Mouse (Mus musculus) embryonic facial prominence, embryonic 11.5 days (tissue): ENCODE measurements around the gene Nostrin. TPM values are rescaled to one million over a fixed set of nuclear protein-coding genes. Genes with fewer than 3 reads are reported as not detected.

Experiments used
- ATAC-seq: fragments of 200-750 bp; cut with Nextera tagmentation; replicated peaks from 2 replicates; pipeline ENCODE4 v1.8.0; 2017; ENCODE audit warnings: low read depth; ENCODE audit not compliant: insufficient number of reproducible peaks, low FRiP score, low TSS enrichment
- DNase-seq: peaks from one replicate; pipeline ENCODE4 v3.0.0-alpha.2; 2015; ENCODE audit warnings: low spot score
- H3K27ac ChIP-seq: fragments of 300-500 bp; sonication (generic); replicated peaks from 2 replicates; pipeline ENCODE4 v1.5.1; 2014; ENCODE audit warnings: mild to moderate bottlenecking, low read depth, low read length, control low read depth
- H3K27me3 ChIP-seq: fragments of 300-500 bp; sonication (generic); 2 replicates; pipeline ENCODE4 v1.6.1; 2014; ENCODE audit warnings: mild to moderate bottlenecking, low read length, moderate library complexity, mixed read lengths; ENCODE audit not compliant: control insufficient read depth, insufficient read depth
- H3K36me3 ChIP-seq: fragments of 300-500 bp; sonication (generic); replicated peaks from 2 replicates; pipeline ENCODE4 v1.6.1; 2014; ENCODE audit warnings: low read depth, mild to moderate bottlenecking, low read length, moderate library complexity, mixed read lengths; ENCODE audit not compliant: control insufficient read depth, insufficient read depth
- H3K4me1 ChIP-seq: fragments of 300-500 bp; sonication (generic); 2 replicates; pipeline ENCODE4 v1.6.1; 2014; ENCODE audit warnings: low read length, mixed read lengths; ENCODE audit not compliant: control insufficient read depth, insufficient read depth
- H3K4me2 ChIP-seq: fragments of 300-500 bp; sonication (generic); 2 replicates; pipeline ENCODE4 v1.6.1; 2014; ENCODE audit warnings: low read depth, mild to moderate bottlenecking, control low read depth, low read length, moderate library complexity
- H3K4me3 ChIP-seq: fragments of 300-500 bp; sonication (generic); 2 replicates; pipeline ENCODE4 v1.5.1; 2014; ENCODE audit warnings: low read depth, low read length, control low read depth
- H3K9ac ChIP-seq: fragments of 300-500 bp; sonication (generic); replicated peaks from 2 replicates; pipeline ENCODE4 v1.6.1; 2014; ENCODE audit warnings: mild to moderate bottlenecking, control low read depth, low read length
- H3K9me3 ChIP-seq: fragments of 300-500 bp; sonication (generic); replicated peaks from 2 replicates; pipeline ENCODE4 v1.6.1; 2016; ENCODE audit warnings: mild to moderate bottlenecking, low read length, inconsistent platforms, mixed read lengths; ENCODE audit not compliant: control insufficient read depth
- WGBS: fragments of 180-500 bp; shearing (Covaris S2); extraction: QIAGEN DNeasy Blood & Tissue Kit; methylation state at CpG from one replicate; pipeline ENCODE4 v1.1.7; 2014; 5-methylcytosine and 5-hydroxymethylcytosine counted together
- polyA plus RNA-seq: library from polyadenylated mRNA; unstranded; fragments of >200 nt; fragmentation: Nextera tagmentation; extraction: Ambion mirVana; gene quantifications from 2 replicates; pipeline ENCODE4 v1.2.1, GENCODE M21; 2014

Nostrin gene
- polyA plus RNA-seq, 1 experiment from 2014 or later: 0.58 TPM

DNA sequence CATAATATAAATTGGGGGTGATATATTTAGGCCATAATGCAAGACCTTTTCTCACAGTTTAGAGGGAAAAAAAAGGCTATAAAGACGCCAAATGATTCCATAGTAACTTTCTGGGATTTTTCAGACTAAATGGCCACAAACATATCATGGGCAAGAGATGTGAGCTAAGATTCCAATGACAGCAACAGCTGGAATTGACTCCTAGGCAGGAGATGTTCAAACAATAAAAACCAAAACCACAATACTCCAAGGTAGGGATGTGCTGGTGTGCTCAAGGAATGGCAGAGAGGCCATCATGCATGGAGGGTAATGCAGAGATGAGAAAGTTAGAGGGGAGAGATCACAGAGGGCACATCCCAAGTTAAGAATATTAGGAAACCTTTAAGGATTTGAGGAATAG, 16.6 kb upstream of the Nostrin start:
- no peaks in the 10 kb centered on the region for H3K27me3 ChIP-seq
- no peak for ATAC-seq
- no peak for DNase-seq
- H3K4me2 ChIP-seq: no peak overlapping the region
- H3K9ac ChIP-seq: no peak overlapping the region
- no peak overlapping the region for H3K4me3 ChIP-seq
- no peak overlapping the region for H3K27ac ChIP-seq
- no peaks in the 10 kb centered on the region for H3K9me3 ChIP-seq
- no peaks in the 10 kb centered on the region for H3K4me1 ChIP-seq
- 79% methylated on average over 1 of the region's 1 CpGs for whole genome bisulfite sequencing
- no peaks in the 10 kb centered on the region for H3K36me3 ChIP-seq

DNA sequence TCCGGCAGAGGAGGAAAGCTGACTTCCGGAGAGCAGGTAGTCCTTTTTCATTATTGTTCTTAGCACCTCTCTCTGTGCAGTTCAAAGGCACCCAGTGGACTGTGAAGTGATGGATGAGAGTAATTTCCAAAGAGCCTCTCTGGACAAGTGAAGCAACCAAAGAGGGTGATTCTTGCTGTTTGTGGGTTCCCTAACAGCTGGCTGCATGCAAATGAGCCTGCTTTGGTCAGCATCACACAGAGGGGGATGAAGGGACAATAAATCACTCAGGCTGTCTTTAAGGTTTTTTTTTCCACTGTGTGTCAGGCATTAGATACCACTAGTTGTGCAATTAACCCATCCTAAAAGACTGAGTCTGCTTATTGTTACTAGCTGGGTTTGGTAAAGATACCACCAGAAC, 15.9 kb upstream of the Nostrin start:
- WGBS: 74% methylated on average over 2 of the region's 2 CpGs
- H3K36me3 ChIP-seq: no peaks in the 10 kb centered on the region
- no peaks in the 10 kb centered on the region for H3K9me3 ChIP-seq
- ATAC-seq (no peak), DNase-seq (no peak)
- H3K4me2 ChIP-seq: no peak overlapping the region
- no peak overlapping the region for H3K4me3 ChIP-seq
- no peaks in the 10 kb centered on the region for H3K4me1 ChIP-seq
- no peak overlapping the region for H3K9ac ChIP-seq
- no peak overlapping the region for H3K27ac ChIP-seq
- no peaks in the 10 kb centered on the region for H3K27me3 ChIP-seq

DNA sequence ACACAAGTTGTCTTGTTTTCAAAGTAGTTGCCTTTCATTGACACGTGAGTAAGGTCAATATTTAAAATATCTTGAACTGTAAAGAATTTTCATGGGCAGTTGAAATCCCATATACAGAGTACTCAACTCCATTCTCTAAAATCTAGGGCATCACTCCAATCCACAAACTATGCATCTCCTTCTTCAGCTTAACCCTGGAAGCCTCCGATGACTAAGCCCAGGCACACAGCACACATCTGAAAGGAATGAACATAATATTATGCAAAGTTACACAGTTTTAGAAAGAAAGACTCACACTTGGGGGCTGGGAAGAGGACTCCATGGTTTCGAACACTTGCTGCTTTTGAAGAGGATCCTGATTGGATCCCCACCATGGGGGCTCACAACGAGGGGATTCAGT, 13.9 kb upstream of the Nostrin start:
- no peak overlapping the region for H3K4me2 ChIP-seq
- no peak overlapping the region for H3K9ac ChIP-seq
- H3K9me3 ChIP-seq: no peaks in the 10 kb centered on the region
- no peaks in the 10 kb centered on the region for H3K27me3 ChIP-seq
- WGBS: 76% methylated on average over 4 of the region's 4 CpGs
- DNase-seq: no peak
- H3K27ac ChIP-seq: no peak overlapping the region
- no peak for ATAC-seq
- H3K36me3 ChIP-seq: no peaks in the 10 kb centered on the region
- H3K4me3 ChIP-seq: no peak overlapping the region
- H3K4me1 ChIP-seq: no peaks in the 10 kb centered on the region

DNA sequence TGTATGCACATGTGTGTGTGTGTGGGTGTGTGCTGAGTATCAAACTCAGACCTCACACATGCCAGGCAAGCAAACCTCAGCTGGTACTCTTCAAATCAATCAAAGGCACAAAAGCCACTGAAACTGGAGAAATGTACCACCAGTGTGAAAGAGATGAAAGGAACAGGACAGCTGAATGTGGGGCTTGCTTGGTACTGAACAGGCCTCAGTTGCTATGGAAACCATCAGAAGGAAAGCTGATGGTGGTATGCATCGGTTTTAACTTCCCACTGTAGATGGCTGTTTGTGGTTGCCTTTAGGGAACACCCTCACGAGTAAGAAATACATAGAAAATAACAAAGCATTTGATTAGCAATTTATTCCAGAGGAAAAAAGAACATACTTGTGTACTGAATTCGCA, 10.2 kb upstream of the Nostrin start:
- WGBS: 74% methylated on average over 3 of the region's 3 CpGs
- no peak for ATAC-seq
- Histone ChIP-seq H3K4me1 (no peaks in the 10 kb centered on the region), H3K27me3 (no peaks in the 10 kb centered on the region), H3K27ac (no peak overlapping the region), H3K9ac (no peak overlapping the region), H3K4me3 (no peak overlapping the region), H3K36me3 (no peaks in the 10 kb centered on the region), H3K9me3 (no peaks in the 10 kb centered on the region), H3K4me2 (no peak overlapping the region)
- no peak for DNase-seq

DNA sequence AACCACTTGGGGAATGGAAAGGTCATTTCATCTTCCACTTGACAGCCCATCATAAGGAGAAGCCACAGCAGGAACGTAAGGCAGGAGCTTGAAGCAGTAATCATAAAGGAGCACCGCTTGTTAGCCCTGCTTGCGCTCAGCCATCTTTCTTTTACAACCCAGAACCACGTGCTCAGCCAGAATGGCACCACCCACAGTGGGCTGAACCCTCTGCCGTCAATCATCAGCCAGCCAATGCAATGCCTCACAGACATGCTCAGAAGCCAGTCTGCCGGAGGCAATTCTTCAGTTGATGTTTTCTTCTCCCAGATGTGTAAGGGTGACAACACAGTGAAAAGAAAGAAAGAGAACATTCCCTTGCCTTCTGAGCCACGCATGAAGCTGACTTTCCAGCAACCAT, 7.3 kb upstream of the Nostrin start:
- no peak overlapping the region for H3K4me2 ChIP-seq
- H3K4me3 ChIP-seq: no peak overlapping the region
- H3K36me3 ChIP-seq: no peaks in the 10 kb centered on the region
- no peak overlapping the region for H3K9ac ChIP-seq
- WGBS: 85% methylated on average over 7 of the region's 7 CpGs
- no peaks in the 10 kb centered on the region for H3K27me3 ChIP-seq
- no peaks in the 10 kb centered on the region for H3K9me3 ChIP-seq
- no peaks in the 10 kb centered on the region for H3K4me1 ChIP-seq
- no peak for ATAC-seq
- no peak for DNase-seq
- H3K27ac ChIP-seq: no peak overlapping the region

DNA sequence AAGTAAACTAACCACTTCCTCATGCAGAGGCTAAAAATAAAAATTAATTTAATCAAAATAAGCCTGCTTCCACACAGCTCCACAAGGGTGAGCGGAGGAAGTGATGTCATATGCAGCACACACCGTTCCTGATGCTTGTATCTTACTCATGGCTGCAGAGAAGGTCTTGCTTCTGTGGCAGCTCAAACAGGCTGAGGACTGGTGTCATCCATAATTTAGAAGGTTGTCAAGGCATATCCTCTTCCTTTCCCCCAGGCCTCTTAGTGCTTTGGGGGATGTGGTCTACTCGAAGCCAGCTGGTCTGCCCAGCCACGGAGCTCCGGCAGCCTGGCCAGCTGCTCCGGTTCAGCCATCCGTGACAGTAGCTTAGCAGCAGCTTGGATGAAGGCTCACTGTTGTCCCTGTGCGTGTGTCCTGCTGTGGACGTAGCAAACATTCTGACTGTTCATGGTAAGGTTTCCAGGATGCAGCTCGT, 6.6 kb upstream of the Nostrin start:
- WGBS: 37% methylated on average over 10 of the region's 10 CpGs
- H3K4me3 ChIP-seq: no peak overlapping the region
- H3K27me3 ChIP-seq: no peaks in the 10 kb centered on the region
- H3K4me1 ChIP-seq: no peaks in the 10 kb centered on the region
- H3K9me3 ChIP-seq: no peaks in the 10 kb centered on the region
- no peak overlapping the region for H3K4me2 ChIP-seq
- no peak overlapping the region; the same call in 1 of the 2 replicates for H3K27ac ChIP-seq
- peak; percentile 13 for DNase-seq
- H3K9ac ChIP-seq: no peak overlapping the region
- H3K36me3 ChIP-seq: no peaks in the 10 kb centered on the region
- ATAC-seq: peak; percentile 76

DNA sequence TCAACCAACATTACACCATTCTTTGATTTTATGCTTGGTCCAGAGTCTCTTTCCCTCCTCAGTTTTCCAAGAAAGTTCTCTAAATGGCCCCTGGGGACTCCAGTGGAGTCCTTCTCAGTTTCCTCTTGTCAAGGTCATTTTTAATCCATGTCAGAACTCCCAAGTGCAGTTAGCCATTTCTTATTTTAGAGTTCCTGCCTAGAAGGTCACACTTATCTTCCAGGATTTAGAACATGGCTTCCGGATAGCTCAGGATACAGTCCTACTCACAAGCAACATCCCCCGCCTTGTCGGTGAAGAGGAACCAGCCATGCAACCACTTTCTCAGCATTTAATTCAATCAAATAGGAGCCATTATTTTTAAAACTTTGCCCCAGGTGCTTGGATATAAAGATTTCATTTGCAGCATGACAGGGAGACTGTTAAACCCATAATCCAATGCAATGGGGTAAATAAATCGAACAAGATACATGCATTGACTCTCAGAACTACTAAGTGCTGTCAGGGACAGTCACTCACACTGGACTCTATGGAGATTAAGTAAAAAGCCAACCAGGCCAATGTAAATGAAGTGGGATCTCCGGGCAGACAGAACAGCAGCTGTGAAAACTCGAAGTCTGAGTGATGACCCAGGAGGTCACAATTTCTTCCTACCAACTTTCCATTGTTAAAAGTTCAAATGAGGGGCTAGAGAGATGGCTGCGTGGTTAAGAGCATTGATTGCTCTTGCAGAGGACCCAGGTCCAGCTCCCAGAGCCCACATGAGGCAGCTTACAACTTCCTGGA, 6.0 kb upstream of the Nostrin start:
- ATAC-seq: no peak
- no peaks in the 10 kb centered on the region for H3K4me1 ChIP-seq
- H3K9me3 ChIP-seq: no peaks in the 10 kb centered on the region
- no peaks in the 10 kb centered on the region for H3K27me3 ChIP-seq
- no peak overlapping the region for H3K4me3 ChIP-seq
- H3K36me3 ChIP-seq: no peaks in the 10 kb centered on the region
- no peak overlapping the region for H3K4me2 ChIP-seq
- H3K9ac ChIP-seq: no peak overlapping the region
- WGBS: 60% methylated on average over 7 of the region's 7 CpGs
- no peak overlapping the region; the same call in 1 of the 2 replicates for H3K27ac ChIP-seq
- peak; percentile 18 for DNase-seq

DNA sequence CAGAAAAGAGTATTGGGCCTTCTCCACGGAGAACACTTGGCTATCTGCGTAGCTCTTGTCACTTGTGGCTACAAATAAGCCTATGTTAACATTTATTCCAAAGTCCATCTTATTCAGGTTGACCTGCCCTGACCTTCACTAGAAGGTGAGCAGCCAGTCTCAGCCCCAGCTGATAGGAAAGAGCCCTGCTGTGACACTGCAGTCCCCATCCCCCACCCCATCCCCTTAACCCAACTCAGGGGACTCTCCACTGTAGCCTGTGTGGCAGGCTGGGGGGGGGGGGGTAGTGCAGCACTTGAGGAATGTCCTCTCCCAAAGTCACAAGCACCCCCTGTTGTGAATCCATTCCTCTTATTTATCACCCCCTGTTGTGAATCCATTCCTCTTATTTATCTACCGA, 3.6 kb upstream of the Nostrin start:
- Histone ChIP-seq H3K9ac (no peak overlapping the region), H3K36me3 (no peaks in the 10 kb centered on the region), H3K9me3 (no peaks in the 10 kb centered on the region), H3K27me3 (no peaks in the 10 kb centered on the region), H3K4me3 (no peak overlapping the region), H3K4me2 (no peak overlapping the region), H3K27ac (no peak overlapping the region), H3K4me1 (no peaks in the 10 kb centered on the region)
- 68% methylated on average over 3 of the region's 3 CpGs for WGBS
- DNase-seq (no peak), ATAC-seq (no peak)
